Mouse (Mus musculus) thymus, postnatal 14 days (tissue): Measurements from ENCODE around the gene Zfp648.

Source experiments
- DNase-seq: peaks from one replicate; pipeline ENCODE4 v3.0.0; 2021

Zfp648 gene

DNA sequence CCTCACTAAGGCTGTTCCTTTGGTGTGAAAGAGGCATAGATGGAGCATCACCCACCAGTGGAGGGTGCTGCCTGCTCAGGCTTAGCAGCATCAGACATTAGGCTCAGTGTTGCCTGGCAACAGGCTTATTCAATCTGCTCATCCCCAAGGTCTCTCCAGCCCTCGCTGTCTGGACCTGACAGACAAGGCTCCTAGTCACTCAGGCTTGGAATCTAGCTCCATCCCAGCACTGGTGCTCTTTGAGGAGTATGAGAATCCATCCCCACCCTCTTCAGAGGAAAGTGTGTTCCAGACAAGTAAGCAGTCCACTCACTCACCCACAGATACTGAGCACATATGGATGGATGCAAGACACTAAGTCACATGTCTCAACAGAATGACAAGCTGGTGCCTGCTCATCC, 22.8 kb downstream of the Zfp648 start:
- DNase-seq = no peak

DNA sequence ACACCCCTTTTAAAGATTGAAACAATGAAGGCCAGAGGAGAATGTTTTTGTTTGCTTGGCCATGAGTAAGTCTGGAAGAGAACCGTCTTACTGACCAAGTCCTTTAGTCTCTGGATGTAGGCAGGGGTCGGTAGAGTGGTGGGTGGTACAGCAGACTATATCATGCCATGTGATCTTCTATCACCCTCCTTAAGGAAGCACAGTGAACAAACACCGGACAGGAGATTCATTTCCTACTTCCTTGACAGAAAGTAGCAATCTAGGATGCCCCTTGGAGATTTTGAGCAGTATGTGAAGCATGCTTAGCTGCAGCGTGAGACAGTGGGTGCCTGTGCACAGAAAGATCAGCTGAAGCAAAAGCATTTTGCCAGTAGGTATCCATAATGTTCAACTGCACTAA, 31.6 kb downstream of the Zfp648 start:
- DNase-seq = no peak

DNA sequence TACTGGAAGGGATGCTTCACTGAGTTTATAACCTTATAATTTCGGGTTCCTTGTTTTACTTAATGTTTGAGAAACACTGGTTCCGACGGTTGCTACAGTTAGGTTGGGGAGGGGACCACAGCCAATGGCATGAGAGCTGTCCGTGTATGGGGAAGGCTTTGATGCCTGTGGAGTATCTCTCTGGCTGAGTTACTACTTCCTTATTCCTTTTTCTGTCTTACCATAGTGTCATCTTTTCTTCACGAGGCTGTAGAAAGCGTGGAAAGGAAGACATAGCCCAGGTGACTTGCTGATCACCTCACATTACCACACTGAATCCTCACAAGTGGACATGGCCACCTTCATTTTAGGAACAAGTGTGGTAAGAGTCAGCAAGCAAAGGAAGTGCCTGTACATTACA, 32.0 kb downstream of the Zfp648 start:
- DNase-seq = no peak

DNA sequence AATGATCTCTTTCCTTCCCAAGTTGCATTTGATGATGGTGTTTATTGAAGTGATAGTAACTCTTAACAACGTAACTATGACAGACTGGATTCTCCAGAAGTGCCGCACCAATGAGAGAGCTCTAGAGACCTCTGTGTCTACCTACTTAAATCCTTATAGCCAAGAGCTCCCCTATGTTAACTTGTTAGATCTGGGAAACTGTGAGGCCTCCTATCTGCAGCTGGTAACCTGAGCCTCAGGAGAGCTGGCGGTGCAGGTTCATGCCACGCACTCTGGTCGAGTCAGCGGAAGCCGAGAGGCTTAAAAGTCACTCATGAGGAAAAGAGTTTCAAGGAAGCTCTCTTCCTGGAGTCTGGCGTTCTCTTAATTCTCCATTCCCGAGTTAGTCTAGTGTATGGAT, 33.8 kb downstream of the Zfp648 start:
- DNase-seq = no peak

DNA sequence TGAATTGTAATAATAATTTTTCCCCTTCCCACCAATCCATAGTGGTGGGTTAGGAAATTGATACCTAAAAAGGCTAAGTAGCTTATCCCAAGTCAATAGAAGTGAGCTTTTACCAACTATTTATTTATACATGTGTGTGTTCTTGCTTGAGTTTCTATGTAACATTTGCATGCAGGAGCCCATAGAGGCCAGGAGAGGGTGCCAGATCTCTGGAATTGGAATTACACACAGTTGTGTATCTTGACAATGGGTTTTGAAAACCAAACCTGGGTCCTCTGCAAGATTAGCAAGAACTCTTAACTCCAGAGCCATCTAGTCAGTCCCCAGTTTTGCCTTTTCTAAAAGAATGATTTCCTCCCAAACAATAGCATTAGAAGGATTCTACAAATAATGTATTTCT, 37.9 kb downstream of the Zfp648 start:
- DNase-seq = no peak

DNA sequence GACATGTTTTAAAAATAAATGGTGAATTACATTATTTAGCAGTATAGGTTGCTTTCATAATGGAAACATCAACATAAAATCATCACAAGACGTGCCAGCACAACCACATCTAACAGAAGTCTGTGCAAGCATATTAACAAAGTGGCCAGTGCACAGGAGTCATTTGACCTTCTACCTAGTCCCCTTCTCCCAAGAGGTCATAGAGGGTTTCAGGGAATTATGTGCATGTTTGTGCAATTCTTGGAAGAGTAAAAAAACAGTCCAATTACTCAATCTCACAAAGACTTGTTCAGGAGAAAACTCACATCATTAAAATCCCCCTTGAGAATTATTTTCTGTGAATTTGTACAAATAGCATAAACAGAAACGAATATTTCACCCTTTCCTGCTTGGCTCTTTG, 50.2 kb downstream of the Zfp648 start:
- no peak for DNase-seq

DNA sequence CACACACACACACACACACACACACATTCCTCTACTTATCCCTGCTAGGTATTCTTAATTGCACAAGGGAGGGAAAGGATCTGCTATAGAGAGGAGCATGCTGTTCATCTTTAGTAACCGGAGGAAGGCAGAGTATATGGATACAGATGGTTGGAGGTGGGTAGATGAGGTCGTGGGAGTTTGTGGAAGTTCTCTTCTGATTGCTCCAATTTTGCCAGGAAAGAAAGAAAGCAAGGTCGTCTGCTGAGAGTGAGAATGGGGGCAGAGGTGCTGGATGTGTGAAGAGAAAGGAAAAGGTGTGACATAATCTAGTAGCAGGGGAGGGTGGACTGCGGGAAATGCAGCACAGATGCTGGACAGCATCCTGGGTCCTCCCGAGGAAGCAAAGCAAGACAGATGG, 51.8 kb downstream of the Zfp648 start:
- no peak for DNase-seq
